Mouse (Mus musculus) adrenal gland, postnatal 4 days (tissue): ENCODE results near the gene U2af2. TPM values are rescaled to one million over a fixed set of nuclear protein-coding genes. Genes with fewer than 3 reads are reported as not detected.
"Not testable (repeated sequence)": the region's sequence is repeated elsewhere in the genome, so short reads cannot be mapped to it uniquely, and the experiment has no call there.

Source experiments
- DNase-seq, 2 experiments: peaks; one replicate each; pipeline ENCODE4 v3.0.0; 2021 to 2022; ENCODE audit warnings: low spot score in 2 of 2, mixed read lengths in 2 of 2
- total RNA-seq, 2 experiments: library from RNA; stranded (reverse); gene quantifications; 2 replicates each; pipeline ENCODE4 v1.2.3; 2021

The U2af2 gene
- total RNA-seq, 2 experiments from 2014 or later = 207 to 230 TPM

GRCm38 (mm10) chr7:5062360-5063001 is 538 bp downstream of the U2af2 start:
- DNase-seq = peak in 1 of 2 experiments; percentile 50

- DNase-seq = no peak
These were observed 2.9 kb downstream of the U2af2 start for GRCm38 (mm10) chr7:5064886-5065285.

- DNase-seq = no peak
These were observed 11.6 kb downstream of the U2af2 start for GRCm38 (mm10) chr7:5073586-5073985.

GRCm38 (mm10) chr7:5074984-5075383 is 13.0 kb downstream of the U2af2 start:
- no peak for DNase-seq

- DNase-seq = no peak
These were observed 15.0 kb downstream of the U2af2 start for GRCm38 (mm10) chr7:5076931-5077330.

GRCm38 (mm10) chr7:5079365-5080009 is 17.5 kb downstream of the U2af2 start:
- DNase-seq = not testable (repeated sequence)

- DNase-seq = peak; percentile 90 to 91
These were observed 18.2 kb downstream of the U2af2 start, which contains the start of gene Epn1 for GRCm38 (mm10) chr7:5080010-5080751. Gene Epn1 (plus strand): TSS chr7:5080235.

GRCm38 (mm10) chr7:5080815-5081214 is 18.9 kb downstream of the U2af2 start:
- DNase-seq = no peak

GRCm38 (mm10) chr7:5081241-5081640 is 19.3 kb downstream of the U2af2 start:
- DNase-seq = no peak

GRCm38 (mm10) chr7:5081939-5082338 is 20.0 kb downstream of the U2af2 start:
- no peak for DNase-seq

GRCm38 (mm10) chr7:5083325-5084105 is 21.6 kb downstream of the U2af2 start:
- no peak for DNase-seq

GRCm38 (mm10) chr7:5085512-5085911 is 23.6 kb downstream of the U2af2 start:
- DNase-seq = no peak

- no peak for DNase-seq
These were observed 25.0 kb downstream of the U2af2 start for GRCm38 (mm10) chr7:5086921-5087440.

- no peak for DNase-seq
These were observed 25.9 kb downstream of the U2af2 start for GRCm38 (mm10) chr7:5087886-5088285.

GRCm38 (mm10) chr7:5089853-5090252 is 27.9 kb downstream of the U2af2 start:
- no peak for DNase-seq

- no peak for DNase-seq
These were observed 29.2 kb downstream of the U2af2 start for GRCm38 (mm10) chr7:5091008-5091728.

GRCm38 (mm10) chr7:5092381-5092780 is 30.4 kb downstream of the U2af2 start:
- DNase-seq = no peak

GRCm38 (mm10) chr7:5092831-5093510 is 31.0 kb downstream of the U2af2 start:
- DNase-seq = no peak

- no peak for DNase-seq
These were observed 36.8 kb downstream of the U2af2 start for GRCm38 (mm10) chr7:5098769-5099168.

GRCm38 (mm10) chr7:5099796-5100195 is 37.9 kb downstream of the U2af2 start:
- DNase-seq = no peak
